Mouse (Mus musculus) C2C12 (cell line): ENCODE measurements around the gene Olfr1328. TPM values are rescaled to one million over a fixed set of nuclear protein-coding genes. Genes with fewer than 3 reads are reported as not detected.
"Not testable (repeated sequence)": the region's sequence is repeated elsewhere in the genome, so short reads cannot be mapped to it uniquely, and the experiment has no call there.

Experiments
- H3K27me3 ChIP-seq: one replicate; pipeline ENCODE4 v1.6.1; 2011; ENCODE audit not compliant: control insufficient read depth, insufficient read depth, insufficient read length
- H3K36me3 ChIP-seq: one replicate; pipeline ENCODE4 v1.6.1; 2011; ENCODE audit not compliant: control insufficient read depth, insufficient read depth
- H3K4me3 ChIP-seq: one replicate; pipeline ENCODE4 v1.5.1; 2011; ENCODE audit warnings: mild to moderate bottlenecking, control low read depth; ENCODE audit not compliant: poor library complexity, insufficient read depth, severe bottlenecking
- H3K79me2 ChIP-seq: one replicate; pipeline ENCODE4 v1.6.1; 2011; ENCODE audit not compliant: control insufficient read depth, insufficient read depth
- H3K79me3 ChIP-seq: one replicate; pipeline ENCODE4 v1.6.1; 2011; ENCODE audit warnings: low read depth, control low read depth
- H3ac ChIP-seq: one replicate; pipeline ENCODE3; 2011; ENCODE audit warnings: low read depth; ENCODE audit not compliant: control insufficient read depth, insufficient read length
- CEBPB ChIP-seq: IDR thresholded peaks from one replicate; pipeline ENCODE4 v1.6.1; 2011; ENCODE audit warnings: low read depth, mild to moderate bottlenecking, control low read depth, moderate library complexity
- CTCF ChIP-seq: IDR thresholded peaks from one replicate; pipeline ENCODE4 v1.5.1; 2011; ENCODE audit not compliant: control insufficient read depth, insufficient read depth, insufficient read length
- FOSL1 ChIP-seq: IDR thresholded peaks from one replicate; pipeline ENCODE4 v1.8.0; 2011; ENCODE audit warnings: mild to moderate bottlenecking, low read length; ENCODE audit not compliant: poor library complexity, insufficient read depth, severe bottlenecking
- MAX ChIP-seq: IDR thresholded peaks from one replicate; pipeline ENCODE4 v1.6.1; 2011; ENCODE audit warnings: mild to moderate bottlenecking, control low read depth
- MYOD1 ChIP-seq: IDR thresholded peaks from one replicate; pipeline ENCODE4 v1.6.1; 2011; ENCODE audit warnings: low read depth; ENCODE audit not compliant: control insufficient read depth, insufficient read length
- MYOG ChIP-seq: IDR thresholded peaks from one replicate; pipeline ENCODE4 v1.6.1; 2011; ENCODE audit not compliant: control insufficient read depth, insufficient read length; ENCODE audit errors: extremely low read depth
- USF1 ChIP-seq: IDR thresholded peaks from one replicate; pipeline ENCODE4 v1.6.1; 2011; ENCODE audit warnings: low read depth, mild to moderate bottlenecking, control low read depth, moderate library complexity
- long read RNA-seq, 2 experiments: library from polyadenylated mRNA; unstranded; transcript quantifications; one replicate each; pipeline ENCODE4 v2.0.0; 2019 to 2020
- polyA plus RNA-seq: library from polyadenylated mRNA; unstranded; fragments of >200 nt; fragmentation: generic; extraction: Trizol; gene quantifications from one replicate; pipeline ENCODE4 v1.2.1, GENCODE M21; 2012; ENCODE audit warnings: missing spikeins

The Olfr1328 gene
- polyA plus RNA-seq, result not detected
- long read RNA-seq, experiment 1, result 0 reads
- long read RNA-seq, experiment 2, result 0 reads

- Histone ChIP-seq H3K4me3 (no peak within 1 kb of the TSS), H3K27me3 (no peaks in the 10 kb centered on the region), H3K79me2 (no peaks in the 10 kb centered on the region), H3ac (no peak within 1 kb of the TSS), H3K36me3 (no peaks in the 10 kb centered on the region), H3K79me3 (no peaks in the 10 kb centered on the region)
- TF ChIP-seq USF1, result no peak
- no peak for TF ChIP-seq CTCF
- TF ChIP-seq FOSL1, result no peak
- TF ChIP-seq MYOD1, result no peak
- TF ChIP-seq CEBPB, result no peak
- no peak for TF ChIP-seq MYOG
- no peak for TF ChIP-seq MAX
These were observed at the start of gene Olfr1328 for GRCm38 (mm10) chr4:118938512-118938911. Gene Olfr1328 (minus strand): TSS chr4:118938612.

- TF ChIP-seq CTCF (no peak), MYOG (no peak), USF1 (no peak), FOSL1 (no peak), MAX (no peak), CEBPB (no peak), MYOD1 (no peak)
- H3K4me3 ChIP-seq, result no peak overlapping the region
- no peaks in the 10 kb centered on the region for H3K36me3 ChIP-seq
- H3ac ChIP-seq, result no peak overlapping the region
- no peaks in the 10 kb centered on the region for H3K79me2 ChIP-seq
- H3K27me3 ChIP-seq, result no peaks in the 10 kb centered on the region
- no peaks in the 10 kb centered on the region for H3K79me3 ChIP-seq
These were observed 46.9 kb upstream of the Olfr1328 start for GRCm38 (mm10) chr4:118985291-118985690.

DNA sequence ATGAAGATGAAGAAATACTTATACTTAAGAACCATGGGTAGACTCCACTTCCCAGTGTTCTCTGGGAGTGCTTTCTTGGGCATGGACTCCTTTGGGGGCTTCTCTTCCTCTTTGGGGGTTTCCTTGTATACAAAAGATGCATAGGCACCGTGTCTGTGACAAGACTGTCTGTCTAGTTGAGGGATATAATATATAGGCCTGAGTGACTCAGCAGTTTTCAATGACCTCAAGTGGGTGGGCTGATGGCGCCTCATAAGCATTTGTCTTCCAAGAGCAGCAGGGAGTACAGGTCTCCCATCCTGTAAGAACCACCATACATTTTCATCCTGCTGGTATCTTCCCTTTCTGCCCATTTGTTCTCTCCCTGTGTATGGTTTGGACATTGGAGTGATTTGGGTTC, 34.9 kb upstream of the Olfr1328 start:
- H3ac ChIP-seq, result no peak overlapping the region
- TF ChIP-seq USF1 (no peak), MAX (no peak), FOSL1 (no peak), MYOG (no peak), CTCF (no peak), MYOD1 (no peak), CEBPB (no peak)
- H3K79me2 ChIP-seq, result no peaks in the 10 kb centered on the region
- peaks cover under 1% of the 10 kb centered on the region for H3K27me3 ChIP-seq
- no peaks in the 10 kb centered on the region for H3K36me3 ChIP-seq
- no peak overlapping the region for H3K4me3 ChIP-seq
- H3K79me3 ChIP-seq, result no peaks in the 10 kb centered on the region

GRCm38 (mm10) chr4:118967711-118968110, 29.3 kb upstream of the Olfr1328 start:
- H3K4me3 ChIP-seq, result no peak overlapping the region
- no peaks in the 10 kb centered on the region for H3K36me3 ChIP-seq
- TF ChIP-seq FOSL1 (no peak), USF1 (no peak), CEBPB (no peak), MAX (no peak), MYOD1 (no peak), CTCF (no peak), MYOG (no peak)
- no peaks in the 10 kb centered on the region for H3K79me2 ChIP-seq
- H3ac ChIP-seq, result no peak overlapping the region
- H3K27me3 ChIP-seq, result peaks cover 10% of the 10 kb centered on the region
- H3K79me3 ChIP-seq, result no peaks in the 10 kb centered on the region

GRCm38 (mm10) chr4:118961141-118961628, 22.8 kb upstream of the Olfr1328 start, which contains the start of gene Lao1:
Gene Lao1 (plus strand): TSS chr4:118961578.
- TF ChIP-seq FOSL1, result no peak
- no peak for TF ChIP-seq CTCF
- no peak for TF ChIP-seq USF1
- no peak for TF ChIP-seq CEBPB
- TF ChIP-seq MYOG, result no peak
- TF ChIP-seq MYOD1, result no peak
- TF ChIP-seq MAX, result no peak
- no peaks in the 10 kb centered on the region for H3K79me2 ChIP-seq

DNA sequence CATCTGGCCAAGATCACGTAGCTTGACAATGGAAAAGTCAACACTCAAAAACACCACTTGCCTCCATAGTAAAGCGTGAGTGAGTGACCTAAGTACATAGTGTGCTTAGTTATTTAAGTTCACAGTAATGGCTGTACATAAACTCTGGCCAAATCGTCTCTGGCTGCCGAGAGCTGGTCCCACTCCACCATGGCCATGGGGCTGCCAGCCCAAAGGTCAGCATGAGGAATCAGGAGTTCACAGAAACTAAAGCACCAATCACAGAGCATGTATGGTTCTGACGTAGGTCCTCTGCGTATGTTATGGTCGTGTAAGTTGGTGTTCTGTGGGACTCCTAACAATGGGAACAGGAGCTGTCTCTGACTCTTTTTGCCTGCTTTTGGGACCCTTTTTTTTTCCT, 20.4 kb upstream of the Olfr1328 start:
- Histone ChIP-seq H3K79me2 (no peaks in the 10 kb centered on the region), H3ac (no peak overlapping the region), H3K4me3 (no peak overlapping the region), H3K27me3 (peaks cover 19% of the 10 kb centered on the region), H3K79me3 (no peaks in the 10 kb centered on the region), H3K36me3 (no peaks in the 10 kb centered on the region)
- TF ChIP-seq MAX, result no peak
- no peak for TF ChIP-seq CEBPB
- no peak for TF ChIP-seq FOSL1
- TF ChIP-seq USF1, result no peak
- no peak for TF ChIP-seq CTCF
- TF ChIP-seq MYOG, result no peak
- TF ChIP-seq MYOD1, result no peak

More at GRCm38 (mm10) chr4:118961141-118961628, 22.8 kb upstream of the Olfr1328 start, which contains the start of gene Lao1:
- Histone ChIP-seq H3K27me3 (peaks cover 7% of the 10 kb centered on the region), H3K79me3 (no peaks in the 10 kb centered on the region), H3K36me3 (no peaks in the 10 kb centered on the region), H3K4me3 (no peak within 1 kb of the TSS), H3ac (no peak within 1 kb of the TSS)

DNA sequence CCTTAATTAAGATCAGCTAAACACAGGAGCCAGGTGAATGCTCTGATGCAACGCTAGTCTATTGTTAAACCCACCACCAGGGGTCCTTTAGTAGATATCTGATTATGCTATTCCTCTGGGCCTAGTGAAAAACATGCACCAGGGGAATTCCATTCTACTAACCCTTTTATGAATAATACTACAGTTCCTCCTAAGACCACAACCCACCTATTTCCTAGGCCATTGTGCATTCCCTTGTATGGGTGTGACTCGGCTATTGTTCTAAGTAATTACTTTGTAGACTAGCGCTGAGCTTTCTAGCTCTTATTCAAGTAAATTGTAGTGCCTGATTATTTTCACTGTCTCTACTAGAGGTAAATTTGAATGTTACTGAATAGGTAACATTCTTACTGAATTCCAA, 7.1 kb downstream of the Olfr1328 start:
- H3K36me3 ChIP-seq, H3K79me3 ChIP-seq, H3ac ChIP-seq, H3K4me3 ChIP-seq, H3K79me2 ChIP-seq, H3K27me3 ChIP-seq: not testable (repeated sequence)

DNA sequence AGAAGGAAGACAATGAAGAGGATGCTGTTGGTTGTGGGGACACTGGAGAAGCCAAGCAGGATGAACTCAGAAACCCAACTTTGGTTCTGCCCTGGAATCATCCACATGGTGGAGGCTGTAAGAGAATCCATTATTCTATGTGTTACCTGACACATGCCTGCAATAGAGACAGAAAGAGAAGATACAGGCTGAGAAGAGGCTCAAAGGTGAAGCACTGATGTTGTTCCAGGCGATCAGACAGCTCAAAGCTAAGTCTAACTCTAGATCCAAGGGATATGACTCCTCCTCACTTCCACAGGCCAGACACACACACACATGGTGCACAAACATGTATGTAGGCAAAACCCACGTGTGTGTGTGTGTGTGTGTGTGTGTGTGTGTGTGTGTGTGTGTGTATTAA, 21.0 kb downstream of the Olfr1328 start, which contains the start of gene Olfr1329:
Olfr1329 (minus strand) TSS at position 101 of the 400 bp plus-strand sequence.
- H3ac ChIP-seq, H3K27me3 ChIP-seq, H3K79me3 ChIP-seq: not testable (repeated sequence)

More for the DNA sequence above, 21.0 kb downstream of the Olfr1328 start, which contains the start of gene Olfr1329:
- not testable (repeated sequence) for H3K36me3 ChIP-seq, H3K4me3 ChIP-seq, H3K79me2 ChIP-seq
